Mouse (Mus musculus) induced T-regulatory cell, adult 2 months (primary cell): Measurements from ENCODE around the gene I0C0044D17Rik.

Source experiments
- DNase-seq: peaks from one replicate; pipeline ENCODE4 v3.0.0-alpha.2; 2012; ENCODE audit warnings: low read depth

Gene I0C0044D17Rik

GRCm38 (mm10) chr4:98776721-98777427 lies 46.8 kb downstream of the I0C0044D17Rik start:
- no peak for DNase-seq

GRCm38 (mm10) chr4:98773785-98774184 lies 49.9 kb downstream of the I0C0044D17Rik start:
- no peak for DNase-seq
